Mouse (Mus musculus): ENCODE measurements around the gene Mgat1.
"Not testable (repeated sequence)": the region's sequence is repeated elsewhere in the genome, so short reads cannot be mapped to it uniquely, and the experiment has no call there.

Mgat1 gene

GRCm38 (mm10) chr11:49264622-49265021 is 20.6 kb downstream of the Mgat1 start:
- no peak for DNase-seq

DNA sequence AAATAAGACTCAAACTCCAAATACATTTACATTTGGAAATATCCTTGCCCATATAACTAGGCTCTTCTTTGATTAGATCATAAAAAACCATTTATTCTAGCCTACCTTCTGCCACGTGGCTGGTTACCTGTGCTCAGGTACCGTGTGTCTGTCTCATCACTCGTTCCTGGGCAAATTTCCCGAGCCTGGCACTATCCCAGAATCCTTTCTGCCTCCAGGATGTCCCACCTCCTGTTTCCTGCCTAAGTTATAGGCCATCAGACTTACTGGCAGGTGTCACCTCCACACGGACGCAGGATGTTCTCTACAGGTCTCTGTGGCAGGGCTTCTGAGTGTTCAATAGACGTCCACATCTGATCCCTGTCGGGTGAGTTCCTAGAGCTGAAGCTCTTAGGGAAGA is 21.1 kb downstream of the Mgat1 start:
- DNase-seq, result no peak

DNA sequence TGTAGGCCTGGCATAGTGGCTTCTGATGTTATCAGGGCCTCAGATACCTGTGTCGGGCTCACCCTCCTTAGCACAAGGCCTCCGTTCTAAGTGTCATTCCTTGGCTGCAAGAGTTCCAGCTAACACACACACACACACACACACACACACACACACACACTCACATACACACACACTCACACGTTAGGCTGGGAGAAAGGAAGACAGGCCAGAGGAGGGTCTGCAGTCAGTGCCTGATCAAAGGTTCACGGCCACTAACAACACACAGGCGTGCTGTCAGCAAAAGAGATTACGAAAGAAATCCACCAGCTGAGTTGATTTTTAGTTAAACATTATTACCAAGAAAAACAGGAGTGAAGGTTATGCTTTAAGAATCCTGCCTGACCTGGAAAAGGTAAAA is 22.7 kb downstream of the Mgat1 start:
- DNase-seq, result no peak

GRCm38 (mm10) chr11:49267316-49267715 is 23.3 kb downstream of the Mgat1 start:
- DNase-seq, result no peak

GRCm38 (mm10) chr11:49267970-49268579 is 24.1 kb downstream of the Mgat1 start:
- no peak for DNase-seq

DNA sequence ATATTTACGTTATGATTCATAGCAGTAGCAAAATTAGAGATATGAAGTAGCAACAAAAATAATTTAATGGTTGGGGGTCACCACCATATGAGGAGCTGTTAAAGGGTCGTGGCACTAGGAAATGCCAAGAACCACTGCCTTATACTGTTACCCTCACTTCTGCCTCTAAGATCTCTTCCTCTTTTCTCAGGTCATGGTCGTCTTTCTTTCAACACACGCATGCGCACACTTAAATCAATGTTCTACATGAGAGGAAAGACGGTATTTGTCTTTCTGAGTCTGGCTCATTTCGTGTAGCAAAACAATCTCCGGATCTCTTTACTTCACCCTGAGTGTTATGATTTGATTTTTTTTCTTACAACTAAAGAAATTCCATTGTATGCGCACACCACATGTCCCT is 25.8 kb downstream of the Mgat1 start:
- no peak for DNase-seq

DNA sequence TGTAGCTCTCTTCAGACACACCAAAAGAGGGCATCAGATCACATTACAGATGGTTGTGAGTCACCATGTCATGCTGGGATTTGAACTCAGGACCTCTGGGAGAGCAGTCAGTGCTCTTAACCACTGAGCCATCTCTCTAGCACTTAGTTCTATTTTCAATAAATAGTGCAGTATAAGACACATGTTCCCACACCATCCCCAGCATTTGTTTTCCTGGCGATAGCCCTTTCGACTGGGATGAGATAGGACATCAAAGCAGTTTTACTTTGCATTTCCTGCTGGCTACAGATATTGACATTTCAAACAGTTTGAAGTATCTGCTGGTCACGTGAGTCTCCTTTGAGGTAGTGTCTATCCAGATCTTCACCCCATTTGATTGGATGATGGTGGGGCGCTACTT is 26.4 kb downstream of the Mgat1 start:
- DNase-seq, result no peak

GRCm38 (mm10) chr11:49271334-49271733 is 27.3 kb downstream of the Mgat1 start:
- DNase-seq, result no peak

DNA sequence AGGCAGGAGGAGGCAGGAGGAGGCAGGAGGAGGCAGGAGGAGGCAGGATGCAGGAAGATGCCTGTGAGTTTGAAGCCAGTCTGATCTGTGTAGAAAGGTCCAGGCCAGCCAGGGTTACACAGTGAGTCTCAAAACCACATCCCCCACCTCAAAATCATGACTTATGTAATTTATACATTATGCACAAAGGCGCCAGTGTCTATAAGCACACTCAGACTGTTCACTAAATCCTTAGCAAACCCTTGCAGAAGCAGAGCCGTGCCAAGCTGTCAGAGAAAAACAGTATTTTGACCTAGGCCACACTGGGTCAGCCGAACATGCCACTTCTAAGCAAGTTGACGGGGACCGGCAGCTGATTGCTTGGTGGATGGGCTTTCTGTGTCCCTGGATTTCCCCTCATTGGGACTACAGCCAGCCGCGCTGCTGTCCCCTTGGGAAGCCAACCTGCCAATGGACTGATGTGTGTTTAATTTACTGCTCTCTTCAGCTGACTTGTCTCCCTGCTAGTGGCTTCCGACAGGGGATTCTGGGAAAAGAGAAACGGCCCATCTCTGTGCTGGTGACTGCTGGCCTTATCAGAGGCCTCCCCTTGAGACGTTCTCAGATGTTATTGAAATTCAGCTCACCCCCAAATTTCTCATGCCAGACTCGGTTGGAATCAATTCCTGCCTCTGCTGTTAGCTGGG is 30.0 kb downstream of the Mgat1 start:
- DNase-seq, result no peak

DNA sequence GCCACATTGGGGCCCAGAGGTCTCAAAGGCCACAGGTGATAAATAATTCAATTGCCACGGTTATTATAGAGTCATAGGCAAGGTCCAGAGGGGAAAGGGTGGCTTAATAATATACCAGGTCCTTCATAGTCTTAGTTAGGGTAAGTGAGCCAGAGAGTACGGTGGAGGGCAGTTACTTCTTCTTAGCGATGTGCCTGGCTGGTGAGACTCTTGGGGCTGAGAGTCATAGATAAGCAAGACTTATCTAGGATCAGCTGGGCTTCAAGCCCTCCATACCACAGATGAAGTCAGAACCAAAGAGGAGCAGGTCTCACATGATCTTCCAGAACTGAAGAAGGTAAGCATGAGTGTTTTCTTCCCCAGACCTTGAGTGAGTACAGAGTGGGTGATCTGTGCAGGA is 34.2 kb downstream of the Mgat1 start, which contains the start of gene Olfr1393:
Olfr1393 (plus strand) TSS at position 83 of the 400 bp plus-strand sequence.
- DNase-seq, result no peak

DNA sequence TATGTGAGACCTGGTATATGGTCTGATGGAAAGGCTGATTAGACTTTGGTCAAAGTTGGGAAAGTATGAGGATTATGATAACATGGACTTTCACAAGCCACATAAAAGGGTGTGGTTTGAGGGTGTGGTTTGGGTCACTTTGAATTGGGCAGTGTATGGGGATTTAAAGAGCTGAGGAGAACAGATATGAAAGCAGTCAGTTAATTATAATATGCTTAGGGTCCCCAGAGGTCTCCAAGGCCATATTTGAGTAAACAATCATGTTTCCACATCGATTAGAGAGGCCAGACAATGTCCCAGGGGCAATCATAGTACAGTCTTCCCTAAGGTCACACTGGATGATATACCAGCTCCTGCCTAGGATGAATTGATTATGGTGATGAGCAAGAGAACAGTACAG is 41.0 kb downstream of the Mgat1 start, which contains the start of gene Olfr1392:
Olfr1392 (plus strand) TSS at position 301 of the 400 bp plus-strand sequence.
- not testable (repeated sequence) for DNase-seq

- DNase-seq, result no peak
Observed at GRCm38 (mm10) chr11:49287251-49287650, 43.3 kb downstream of the Mgat1 start.

DNA sequence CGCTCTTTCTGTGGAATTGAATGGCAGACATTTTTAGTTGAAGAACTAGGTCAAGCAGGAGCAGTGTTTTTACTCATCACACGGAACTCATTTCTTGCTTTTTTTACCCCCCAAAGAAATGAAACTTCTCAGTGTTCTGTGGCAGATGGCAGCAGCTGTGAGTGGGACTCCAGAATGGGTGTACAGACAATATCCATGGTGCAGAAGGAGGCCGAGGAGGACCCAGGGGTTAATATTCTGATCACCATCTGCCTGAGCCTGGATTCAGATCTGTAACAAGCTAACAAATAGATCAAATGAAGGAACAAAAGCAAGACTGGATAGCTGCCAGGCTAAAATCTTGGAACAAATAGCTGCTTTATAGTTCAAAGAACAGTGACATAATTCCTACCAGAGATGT is 48.8 kb downstream of the Mgat1 start:
- no peak for DNase-seq

DNA sequence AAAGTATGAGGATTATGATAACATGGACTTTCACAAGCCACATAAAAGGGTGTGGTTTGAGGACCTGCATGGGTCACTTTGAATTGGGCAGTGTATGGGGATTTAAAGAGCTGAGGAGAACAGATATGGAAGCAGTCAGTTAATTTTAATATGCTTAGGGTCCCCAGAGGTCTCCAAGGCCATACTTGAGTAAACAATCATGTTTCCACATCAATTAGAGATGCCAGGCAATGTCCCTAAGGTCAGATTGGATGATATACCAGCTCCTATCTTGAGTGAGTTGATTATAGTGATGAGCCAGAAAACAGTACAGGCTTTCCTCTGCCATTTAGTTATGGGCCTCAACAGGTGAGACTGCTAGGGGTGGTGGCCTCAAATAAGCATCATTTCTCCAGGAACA is 60.5 kb downstream of the Mgat1 start, which contains the start of gene Olfr10:
Olfr10 (plus strand) TSS at position 301 of the 400 bp plus-strand sequence.
- DNase-seq, result no peak

DNA sequence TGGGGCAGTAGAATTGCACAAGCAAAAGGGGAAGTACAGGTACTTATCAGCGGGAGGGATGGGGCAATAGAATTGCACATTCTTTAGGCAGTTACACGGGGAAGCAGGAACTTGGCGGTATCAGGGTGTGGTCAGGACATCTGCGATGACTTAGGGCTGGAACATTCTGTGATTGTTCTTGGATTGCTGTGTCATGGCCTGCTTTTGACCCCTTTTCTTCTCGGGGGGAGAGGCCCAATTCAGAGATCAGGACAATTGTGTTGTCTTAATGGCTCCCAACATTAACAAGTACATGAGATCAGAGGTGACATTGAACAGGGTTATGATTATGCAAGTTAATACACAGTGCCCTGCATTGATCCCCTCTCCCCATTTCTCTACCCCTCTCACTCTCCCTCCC is 64.6 kb downstream of the Mgat1 start:
- not testable (repeated sequence) for DNase-seq

Data from thymus, adult 18-20 months (tissue).